Mouse (Mus musculus) heart, embryonic 14.5 days (tissue): Measurements from ENCODE around the gene Gtf2a2. TPM values are rescaled to one million over a fixed set of nuclear protein-coding genes. Genes with fewer than 3 reads are reported as not detected.
A peak's percentile ranks its signal among the peaks of the same experiment; 100 is the strongest.

Source experiments
- ATAC-seq: fragments of 200-750 bp; cut with Nextera tagmentation; 2 replicates; pipeline ENCODE4 v1.8.0; 2017; ENCODE audit warnings: low read depth, moderate TSS enrichment; ENCODE audit not compliant: insufficient number of reproducible peaks, insufficient read depth, low FRiP score
- H3K27ac ChIP-seq, 2 experiments: fragments of 200-500 bp in 1 of 2; fragments of 300-500 bp in 1 of 2; sonication (generic) in 1 of 2; replicated peaks in 1 of 2; 2 replicates each; pipeline ENCODE4 v1.5.1; 2012 to 2014; ENCODE audit warnings: low read depth in 2 of 2, low read length in 2 of 2, control low read depth in 1 of 2, mild to moderate bottlenecking in 1 of 2, mixed read lengths in 1 of 2; ENCODE audit not compliant: control insufficient read depth in 1 of 2, insufficient read depth in 1 of 2
- H3K27me3 ChIP-seq: fragments of 300-500 bp; sonication (generic); 2 replicates; pipeline ENCODE4 v1.6.1; 2014; ENCODE audit warnings: mild to moderate bottlenecking, low read length, control low read depth; ENCODE audit not compliant: control insufficient read depth, insufficient read depth
- H3K36me3 ChIP-seq: fragments of 300-500 bp; sonication (generic); 2 replicates; pipeline ENCODE4 v1.6.1; 2014; ENCODE audit warnings: mild to moderate bottlenecking, control low read depth, low read length, mixed read lengths; ENCODE audit not compliant: control insufficient read depth, insufficient read depth
- H3K4me1 ChIP-seq, 2 experiments: fragments of 200-500 bp in 1 of 2; fragments of 300-500 bp in 1 of 2; sonication (generic) in 1 of 2; 2 replicates each; pipeline ENCODE4 v1.6.1; 2012 to 2014; ENCODE audit warnings: low read length in 2 of 2, control low read depth in 1 of 2, mixed read lengths in 1 of 2; ENCODE audit not compliant: control insufficient read depth in 2 of 2, insufficient read depth in 2 of 2
- H3K4me2 ChIP-seq: fragments of 300-500 bp; sonication (generic); 2 replicates; pipeline ENCODE4 v1.6.1; 2014; ENCODE audit warnings: mild to moderate bottlenecking, low read length
- H3K4me3 ChIP-seq, 2 experiments: fragments of 200-500 bp in 1 of 2; fragments of 300-500 bp in 1 of 2; sonication (generic) in 1 of 2; 2 replicates each; pipeline ENCODE4 v1.5.1; 2012 to 2014; ENCODE audit warnings: low read length in 2 of 2, mild to moderate bottlenecking in 2 of 2, control low read depth in 1 of 2, low read depth in 1 of 2, moderate library complexity in 1 of 2; ENCODE audit not compliant: control insufficient read depth in 1 of 2, insufficient read depth in 1 of 2
- H3K9ac ChIP-seq: fragments of 300-500 bp; sonication (generic); 2 replicates; pipeline ENCODE4 v1.6.1; 2014; ENCODE audit warnings: mild to moderate bottlenecking, low read length
- H3K9me3 ChIP-seq: fragments of 300-500 bp; sonication (generic); 2 replicates; pipeline ENCODE4 v1.6.1; 2016; ENCODE audit warnings: low read length, control low read depth; ENCODE audit not compliant: control insufficient read depth
- WGBS: fragments of 180-500 bp; shearing (Covaris S2); extraction: QIAGEN DNeasy Blood & Tissue Kit; methylation state at CpG from one replicate; pipeline ENCODE4 v1.1.7; 2014; 5-methylcytosine and 5-hydroxymethylcytosine counted together
- polyA plus RNA-seq: library from polyadenylated mRNA; unstranded; fragments of >200 nt; fragmentation: Nextera tagmentation; extraction: Ambion mirVana; gene quantifications from 2 replicates; pipeline ENCODE4 v1.2.1, GENCODE M21; 2014

Gtf2a2 gene
- polyA plus RNA-seq = 184 and 187 TPM in 2 replicates

DNA sequence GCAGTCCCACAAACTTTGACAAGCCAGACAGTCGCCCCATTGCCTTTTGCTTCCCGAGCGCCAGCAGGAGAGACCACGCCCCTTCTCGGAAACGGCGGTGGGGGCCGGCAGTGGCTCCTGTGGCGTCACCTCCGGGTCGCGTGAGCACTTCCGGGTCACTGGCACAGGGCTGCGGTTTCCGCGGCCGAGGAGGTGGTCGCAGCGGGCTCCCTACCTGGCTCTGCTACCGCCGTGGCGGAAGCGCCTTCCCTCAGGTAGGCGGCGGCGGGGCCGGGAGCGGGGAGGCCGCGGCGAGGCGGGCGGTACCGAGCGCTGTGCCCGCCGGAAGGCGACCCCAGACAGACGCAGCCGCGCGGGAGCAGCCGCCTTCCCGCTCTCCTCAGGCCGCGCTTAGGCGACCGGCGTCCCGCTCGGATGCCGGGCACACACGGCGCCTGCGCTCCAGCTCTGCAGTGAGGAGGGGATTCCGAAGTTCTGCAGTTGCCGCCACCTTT, at the start of gene Gtf2a2:
Gtf2a2 (plus strand) TSS at position 143 of the 494 bp plus-strand sequence.
- ATAC-seq = peak; percentile 94

DNA sequence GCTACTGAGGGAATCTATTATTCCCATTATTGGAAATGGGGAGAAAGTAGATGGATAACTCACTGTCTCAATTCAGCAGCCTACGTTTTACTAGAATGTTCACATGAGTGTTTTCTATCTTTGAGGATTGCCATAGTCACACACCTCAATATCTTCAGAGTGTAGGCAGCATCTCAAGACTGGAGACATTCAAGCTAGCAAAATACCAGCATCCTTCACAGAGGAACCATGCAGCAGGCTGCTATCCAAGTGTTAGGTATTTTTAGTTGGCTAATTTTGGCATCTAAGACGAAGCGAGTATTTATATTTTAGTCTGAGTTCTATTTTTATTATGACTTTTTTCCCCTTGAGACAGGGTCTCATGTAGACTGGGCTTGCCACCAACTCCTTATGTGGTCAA, 48.0 kb upstream of the Gtf2a2 start:
- no peak overlapping the region for H3K9ac ChIP-seq
- H3K4me2 ChIP-seq = no peak overlapping the region
- ATAC-seq = no peak
- no peaks in the 10 kb centered on the region for H3K9me3 ChIP-seq
- peak overlapping the region; percentile 25 to 37; a peak in 2 of 4 replicates for H3K27ac ChIP-seq
- no peaks in the 10 kb centered on the region for H3K36me3 ChIP-seq
- WGBS = 28% methylated on average over 3 of the region's 3 CpGs
- no peak overlapping the region for H3K4me3 ChIP-seq
- no peaks in the 10 kb centered on the region for H3K27me3 ChIP-seq
- peaks cover 5% of the 10 kb centered on the region in 2 experiments; a peak in 3 of 4 replicates for H3K4me1 ChIP-seq

More for the DNA sequence above, at the start of gene Gtf2a2:
- peak within 1 kb of the TSS; percentile 63 to 87 for H3K27ac ChIP-seq
- H3K4me3 ChIP-seq = peak within 1 kb of the TSS; percentile 72 to 86
- peak within 1 kb of the TSS; percentile 92 for H3K9ac ChIP-seq
- peak within 1 kb of the TSS; percentile 80 for H3K4me2 ChIP-seq
- no peaks in the 10 kb centered on the region for H3K27me3 ChIP-seq
- peaks cover 54% of the 10 kb centered on the region for H3K36me3 ChIP-seq
- WGBS = under 1% methylated on average over 44 of the region's 57 CpGs
- no peaks in the 10 kb centered on the region for H3K9me3 ChIP-seq
- peaks cover 2 to 15% of the 10 kb centered on the region in 2 experiments; a peak in 3 of 4 replicates for H3K4me1 ChIP-seq

DNA sequence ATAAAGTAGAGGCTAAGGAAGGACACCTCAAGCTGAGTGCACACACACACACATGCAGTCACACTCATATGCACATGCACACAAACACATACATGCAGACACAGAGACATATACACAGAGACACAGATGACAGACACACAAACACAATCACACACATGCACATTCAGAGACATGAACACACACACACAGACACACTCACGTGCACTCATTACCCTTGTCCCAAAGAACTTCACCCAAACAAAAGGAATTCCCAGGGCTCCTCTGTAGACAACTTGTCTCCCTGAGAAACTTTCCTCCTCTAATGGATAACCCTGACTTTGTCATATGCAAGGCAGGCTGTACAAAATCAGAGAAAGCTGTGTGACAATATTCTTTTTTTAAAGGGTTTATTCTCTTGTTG, 26.8 kb upstream of the Gtf2a2 start:
- Histone ChIP-seq H3K9ac (no peak overlapping the region), H3K27ac (no peak overlapping the region), H3K4me1 (peaks cover 2 to 11% of the 10 kb centered on the region in 2 experiments; a peak in 3 of 4 replicates), H3K9me3 (no peaks in the 10 kb centered on the region), H3K4me3 (no peak overlapping the region), H3K36me3 (no peaks in the 10 kb centered on the region), H3K27me3 (0 out of 2 replicates have a peak, but pooled peaks cover 4% of the 10 kb centered on the region), H3K4me2 (no peak overlapping the region)
- no peak for ATAC-seq
- WGBS = 65% methylated on average over 1 of the region's 1 CpGs

DNA sequence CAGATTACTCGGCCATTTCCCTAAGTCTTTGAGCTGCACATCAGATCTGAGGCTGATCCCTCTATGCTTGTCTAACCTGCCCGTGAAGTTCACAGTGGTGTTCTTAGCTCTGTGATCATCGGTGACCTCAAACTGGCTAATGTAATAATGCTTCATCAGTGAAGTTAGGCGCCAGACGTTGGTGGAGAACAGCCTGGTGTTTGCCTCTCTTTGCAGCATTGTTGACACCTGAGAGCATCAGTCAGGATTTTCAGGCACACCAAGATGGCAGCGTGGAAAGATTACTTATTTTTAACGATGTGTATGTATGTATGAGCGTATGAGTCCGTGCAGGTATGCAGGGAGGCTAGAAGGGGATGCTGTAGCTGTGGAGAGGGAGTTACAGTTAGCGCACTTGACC, 26.3 kb upstream of the Gtf2a2 start:
- H3K9me3 ChIP-seq = no peaks in the 10 kb centered on the region
- peaks cover 3% of the 10 kb centered on the region; the same call in 1 of the 2 replicates for H3K36me3 ChIP-seq
- no peak overlapping the region for H3K4me2 ChIP-seq
- H3K4me3 ChIP-seq = no peak overlapping the region
- no peak for ATAC-seq
- H3K27ac ChIP-seq = no peak overlapping the region
- peaks cover 2 to 16% of the 10 kb centered on the region in 2 experiments; a peak in 3 of 4 replicates for H3K4me1 ChIP-seq
- no peak overlapping the region for H3K9ac ChIP-seq
- 80% methylated on average over 10 of the region's 10 CpGs for WGBS
- H3K27me3 ChIP-seq = 0 out of 2 replicates have a peak, but pooled peaks cover 3% of the 10 kb centered on the region

DNA sequence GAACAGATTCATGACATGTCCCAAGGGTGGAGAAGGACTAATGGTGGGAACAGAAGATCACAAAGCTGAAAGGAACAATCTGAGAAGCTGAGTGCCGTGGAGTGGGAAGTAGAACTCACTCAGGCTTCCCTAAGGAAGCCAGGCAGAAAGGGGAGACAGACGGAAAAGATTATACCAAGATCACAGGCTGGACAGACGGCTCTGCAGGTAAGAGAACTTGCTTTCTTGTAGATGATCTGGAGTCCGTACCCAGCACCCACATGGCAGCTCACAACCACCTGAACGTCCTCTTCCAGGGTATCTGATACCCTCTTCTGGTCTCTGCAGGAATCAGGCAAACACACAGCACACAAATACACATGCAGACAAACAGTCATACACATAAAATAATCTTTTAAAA, 25.8 kb upstream of the Gtf2a2 start:
- Histone ChIP-seq H3K4me3 (no peak overlapping the region), H3K27ac (no peak overlapping the region), H3K9ac (no peak overlapping the region), H3K9me3 (no peaks in the 10 kb centered on the region), H3K4me2 (no peak overlapping the region), H3K4me1 (peaks cover 2 to 21% of the 10 kb centered on the region in 2 experiments; a peak in 3 of 4 replicates), H3K27me3 (no peaks in the 10 kb centered on the region), H3K36me3 (peaks cover 7% of the 10 kb centered on the region; the same call in 1 of the 2 replicates)
- WGBS = 78% methylated on average over 5 of the region's 5 CpGs
- no peak for ATAC-seq

DNA sequence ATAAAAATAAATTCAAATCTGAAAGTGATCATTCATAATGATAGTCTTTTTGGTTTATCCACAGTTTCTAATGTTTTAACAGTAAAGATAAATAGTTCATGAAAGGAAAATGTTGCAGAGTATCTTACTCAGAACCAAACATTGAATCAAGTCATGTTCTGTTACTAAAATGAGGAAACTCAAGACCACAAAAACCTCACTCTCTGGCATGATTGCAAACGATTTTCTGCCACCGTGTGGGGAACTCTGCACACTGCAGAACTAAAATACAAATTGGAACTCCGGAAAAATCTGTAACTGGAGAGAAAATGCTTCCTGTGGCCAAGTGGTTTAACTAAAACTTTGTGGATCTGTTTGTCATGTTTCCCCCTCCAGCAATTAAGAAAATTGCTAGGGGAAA, 24.8 kb upstream of the Gtf2a2 start:
- Histone ChIP-seq H3K4me1 (peaks cover 8 to 31% of the 10 kb centered on the region in 2 experiments), H3K36me3 (peaks cover 17% of the 10 kb centered on the region; the same call in 1 of the 2 replicates), H3K9me3 (no peaks in the 10 kb centered on the region), H3K27me3 (no peaks in the 10 kb centered on the region), H3K4me2 (no peak overlapping the region), H3K27ac (no peak overlapping the region), H3K9ac (no peak overlapping the region), H3K4me3 (no peak overlapping the region)
- no peak for ATAC-seq
- 2% methylated on average over 3 of the region's 3 CpGs for WGBS

DNA sequence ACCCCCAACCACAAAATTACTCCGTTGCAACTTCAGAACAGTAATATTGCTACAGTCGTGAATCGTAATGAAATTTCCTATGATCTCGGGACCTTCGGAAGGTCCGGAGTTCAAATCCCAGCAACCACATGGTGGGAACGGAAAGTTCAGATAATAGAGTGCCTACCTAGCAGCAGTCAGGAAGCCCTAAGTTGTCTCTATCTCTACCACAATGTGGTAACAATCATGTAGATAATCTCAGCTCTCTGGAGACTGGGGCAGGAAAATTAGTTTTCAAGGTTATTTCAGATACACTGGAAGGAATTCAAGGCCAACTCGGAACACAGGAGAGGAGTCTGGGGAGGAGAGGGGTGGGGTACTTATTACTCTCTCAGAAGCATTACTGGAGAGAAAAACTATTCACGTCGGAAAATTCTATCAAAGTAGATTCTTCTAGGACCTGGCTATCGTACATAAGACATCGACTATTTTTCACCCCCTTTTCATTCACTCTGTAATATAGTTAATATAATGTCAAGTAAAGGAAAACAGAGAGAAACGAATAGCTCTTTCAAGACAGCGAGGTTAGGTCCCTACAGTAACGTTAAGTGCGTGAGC, 23.5 kb upstream of the Gtf2a2 start:
- peak overlapping the region; percentile 83 for H3K4me2 ChIP-seq
- no peaks in the 10 kb centered on the region for H3K9me3 ChIP-seq
- 26% methylated on average over 16 of the region's 16 CpGs for WGBS
- ATAC-seq = 0 out of 2 replicates have a peak, but pooled peaks have one; percentile 27
- H3K27ac ChIP-seq = peak overlapping the region; percentile 77 to 98
- H3K9ac ChIP-seq = peak overlapping the region; percentile 99
- H3K27me3 ChIP-seq = no peaks in the 10 kb centered on the region
- H3K36me3 ChIP-seq = peaks cover 20% of the 10 kb centered on the region; the same call in 1 of the 2 replicates
- H3K4me1 ChIP-seq = peaks cover 8 to 38% of the 10 kb centered on the region in 2 experiments
- H3K4me3 ChIP-seq = peak overlapping the region; percentile 94 to 98
